Mouse (Mus musculus) lung, adult 18-20 months (tissue): ENCODE data around the gene Large2.
A peak's percentile ranks its signal among the peaks of the same experiment; 100 is the strongest.

Experiments used
- DNase-seq, 2 experiments: peaks; one replicate each; pipeline ENCODE4 v3.0.0; 2022; ENCODE audit warnings: mixed read lengths in 2 of 2

The Large2 gene

GRCm38 (mm10) chr2:92327601-92328000 is 47.1 kb downstream of the Large2 start:
- no peak for DNase-seq

GRCm38 (mm10) chr2:92326221-92326620 is 48.4 kb downstream of the Large2 start:
- DNase-seq = no peak

- no peak for DNase-seq
Measured at GRCm38 (mm10) chr2:92325676-92326075, 49.0 kb downstream of the Large2 start.

GRCm38 (mm10) chr2:92322669-92323068 is 52.0 kb downstream of the Large2 start:
- peak; percentile 8 to 11 for DNase-seq

GRCm38 (mm10) chr2:92317228-92317627 is 57.4 kb downstream of the Large2 start:
- no peak for DNase-seq

GRCm38 (mm10) chr2:92316652-92317051 is 58.0 kb downstream of the Large2 start:
- no peak for DNase-seq
